Mouse (Mus musculus): ENCODE results near the gene Mark4.
A peak's percentile ranks its signal among the peaks of the same experiment; 100 is the strongest.

The Mark4 gene

GRCm38 (mm10) chr7:19437048-19437447 lies 21.6 kb downstream of the Mark4 start:
- DNase-seq (ENCODE audit: low read depth, low spot score): no peak

GRCm38 (mm10) chr7:19436276-19436675 lies 22.3 kb downstream of the Mark4 start:
- no peak for DNase-seq (ENCODE audit: low read depth, low spot score)

- no peak for DNase-seq (ENCODE audit: low read depth, low spot score)
Measured at GRCm38 (mm10) chr7:19432475-19432874, 26.1 kb downstream of the Mark4 start.

- no peak for DNase-seq (ENCODE audit: low read depth, low spot score)
Measured at GRCm38 (mm10) chr7:19430402-19430801, 28.2 kb downstream of the Mark4 start.

GRCm38 (mm10) chr7:19429726-19430125 lies 28.9 kb downstream of the Mark4 start:
- DNase-seq (ENCODE audit: low read depth, low spot score): no peak

- no peak for DNase-seq (ENCODE audit: low read depth, low spot score)
Measured at GRCm38 (mm10) chr7:19427999-19428650, 30.5 kb downstream of the Mark4 start.

- DNase-seq (ENCODE audit: low read depth, low spot score): no peak
Measured at GRCm38 (mm10) chr7:19426888-19427287, 31.7 kb downstream of the Mark4 start.

- DNase-seq (ENCODE audit: low read depth, low spot score): no peak
Measured at GRCm38 (mm10) chr7:19426349-19426748, 32.3 kb downstream of the Mark4 start.

GRCm38 (mm10) chr7:19424051-19424450 lies 34.6 kb downstream of the Mark4 start:
- no peak for DNase-seq (ENCODE audit: low read depth, low spot score)

- DNase-seq (ENCODE audit: low read depth, low spot score): no peak
Measured at GRCm38 (mm10) chr7:19423083-19423482, 35.5 kb downstream of the Mark4 start.

GRCm38 (mm10) chr7:19420821-19421636 lies 37.6 kb downstream of the Mark4 start:
- DNase-seq (ENCODE audit: low read depth, low spot score): peak; percentile 73

- no peak for DNase-seq (ENCODE audit: low read depth, low spot score)
Measured at GRCm38 (mm10) chr7:19420121-19420520, 38.5 kb downstream of the Mark4 start.

GRCm38 (mm10) chr7:19416590-19416989 lies 42.0 kb downstream of the Mark4 start:
- DNase-seq (ENCODE audit: low read depth, low spot score): no peak

- no peak for DNase-seq (ENCODE audit: low read depth, low spot score)
Measured at GRCm38 (mm10) chr7:19413525-19413924, 45.1 kb downstream of the Mark4 start.

GRCm38 (mm10) chr7:19411783-19412182 lies 46.8 kb downstream of the Mark4 start:
- no peak for DNase-seq (ENCODE audit: low read depth, low spot score)

- no peak for DNase-seq (ENCODE audit: low read depth, low spot score)
Measured at GRCm38 (mm10) chr7:19410766-19411344, 47.8 kb downstream of the Mark4 start.

- no peak for DNase-seq (ENCODE audit: low read depth, low spot score)
Measured at GRCm38 (mm10) chr7:19409753-19410152, 48.9 kb downstream of the Mark4 start.

- no peak for DNase-seq (ENCODE audit: low read depth, low spot score)
Measured at GRCm38 (mm10) chr7:19405417-19405816, 53.2 kb downstream of the Mark4 start.

- DNase-seq (ENCODE audit: low read depth, low spot score): no peak
Measured at GRCm38 (mm10) chr7:19404476-19404875, 54.1 kb downstream of the Mark4 start, which contains the start of gene Ckm. TSS of gene Ckm (plus strand) at chr7:19404776.

- DNase-seq (ENCODE audit: low read depth, low spot score): no peak
Measured at GRCm38 (mm10) chr7:19403731-19404296, 54.8 kb downstream of the Mark4 start, which contains the start of gene Klc3. TSS of gene Klc3 (minus strand) at chr7:19404104.

- DNase-seq (ENCODE audit: low read depth, low spot score): no peak
Measured at GRCm38 (mm10) chr7:19402535-19403112, 56.0 kb downstream of the Mark4 start.

GRCm38 (mm10) chr7:19400946-19401345 lies 57.7 kb downstream of the Mark4 start:
- no peak for DNase-seq (ENCODE audit: low read depth, low spot score)

Measured in brain, embryonic 18.5 days (tissue).